Mouse (Mus musculus) spleen, postnatal 4 days (tissue): ENCODE data around the gene Zfp839.

Source experiments
- DNase-seq, 2 experiments: peaks; one replicate each; pipeline ENCODE4 v3.0.0; 2022; ENCODE audit warnings: low spot score in 2 of 2

Gene Zfp839

DNA sequence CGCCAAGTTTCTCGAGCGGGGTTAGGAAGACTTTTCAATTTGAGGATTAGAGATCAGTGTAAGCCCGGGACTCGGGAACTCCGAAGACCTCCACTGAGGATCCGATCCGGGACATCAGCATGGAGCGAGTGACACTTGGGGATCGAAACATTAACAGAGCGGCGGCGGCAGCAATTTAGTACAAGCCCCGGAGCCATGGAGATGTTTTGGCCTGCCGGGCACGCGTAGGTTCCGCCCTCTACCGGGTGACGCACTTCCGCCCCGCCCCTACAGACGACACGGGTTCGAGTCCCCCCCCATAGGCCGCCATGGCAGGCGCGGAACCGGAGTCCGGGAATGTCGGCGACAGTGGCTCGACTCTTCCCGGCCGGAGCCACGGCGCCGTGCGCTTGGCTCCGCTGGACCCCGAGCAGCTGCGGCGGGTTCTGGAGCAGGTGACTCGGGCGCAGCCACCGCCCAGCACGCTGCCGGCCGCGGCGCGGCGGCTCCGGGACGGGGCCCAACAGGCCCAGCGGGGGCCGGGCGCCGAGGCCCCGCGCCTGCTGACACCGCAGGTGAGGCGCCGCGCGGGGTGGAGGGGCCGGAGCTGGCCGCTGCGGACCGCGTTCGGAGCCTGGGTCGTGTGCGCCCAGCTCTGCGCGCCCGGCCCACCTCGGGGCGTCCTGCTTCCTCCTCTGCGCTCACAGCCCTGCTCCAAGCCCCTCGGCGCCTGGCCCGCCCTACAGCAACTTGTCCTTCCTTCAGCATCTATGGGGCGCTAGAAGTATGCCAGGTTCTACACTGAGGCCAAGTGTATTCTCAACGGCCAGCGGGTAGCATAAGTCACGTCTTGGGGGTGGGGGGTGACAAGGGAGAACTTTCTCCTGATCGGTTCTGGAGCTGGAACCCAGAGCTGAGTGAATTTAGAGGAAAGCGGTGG is at the start of gene Zfp839:
Gene Zfp839 (plus strand): TSS at position 244 of the 919 bp plus-strand sequence.
- DNase-seq: peak; percentile 78 to 91

DNA sequence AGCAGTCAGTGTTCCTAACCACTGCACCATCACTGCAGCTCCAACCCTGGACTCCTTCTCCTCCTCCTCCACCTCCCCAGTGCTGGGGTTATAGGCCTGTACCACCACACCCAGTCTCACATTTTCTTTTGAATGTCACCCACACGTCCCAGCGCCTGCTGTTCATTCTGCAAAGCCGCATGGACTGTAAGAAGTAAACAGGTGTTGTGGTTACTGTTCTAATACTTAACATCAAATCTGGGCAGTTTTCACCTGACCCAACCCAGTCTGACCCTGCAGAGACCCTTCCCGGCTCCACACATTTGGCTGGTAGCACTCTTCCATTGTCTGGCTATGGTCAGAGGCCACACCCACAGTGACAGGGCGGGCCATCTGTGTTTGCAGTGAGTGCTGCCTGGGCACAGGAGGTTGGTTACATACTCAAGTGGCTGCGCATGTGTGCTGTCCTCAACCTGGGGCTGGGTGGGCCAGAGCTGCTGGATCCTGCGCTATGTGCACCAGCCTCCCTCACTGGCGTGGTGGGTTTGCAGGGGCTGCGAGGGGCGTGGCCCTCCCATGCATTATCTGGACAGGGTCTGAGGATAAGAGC is 48.1 kb upstream of the Zfp839 start:
- DNase-seq: no peak

DNA sequence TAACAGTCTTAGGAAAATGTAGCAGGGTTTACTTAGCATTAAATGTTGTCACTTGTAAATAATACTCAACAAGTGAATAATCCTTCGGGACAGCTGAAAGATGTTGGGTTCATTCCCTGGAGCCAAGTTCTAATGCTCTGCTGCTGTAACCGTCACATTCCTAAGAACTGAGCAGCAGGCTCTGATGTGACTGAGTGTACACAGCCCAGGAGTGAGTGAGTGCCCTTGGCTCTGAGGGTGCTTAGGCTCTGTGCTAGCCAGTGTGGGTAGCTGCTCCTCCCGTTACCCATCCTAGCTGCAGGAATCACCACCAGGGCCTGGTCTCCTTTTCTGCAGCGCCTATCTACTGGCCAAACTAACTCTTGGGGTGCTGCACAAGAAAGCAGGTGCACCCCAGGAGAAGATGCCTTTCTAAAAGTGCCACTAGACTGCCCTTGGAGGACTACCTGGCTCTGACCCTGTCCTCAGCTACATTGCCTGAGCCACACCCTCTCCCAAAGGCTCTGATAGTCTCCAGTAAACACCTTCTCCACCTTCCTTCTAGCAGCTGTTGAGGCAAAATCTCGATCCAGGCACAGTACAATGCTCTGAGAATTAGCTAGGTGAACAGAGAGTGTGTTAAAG is 47.3 kb upstream of the Zfp839 start:
- DNase-seq: no peak

DNA sequence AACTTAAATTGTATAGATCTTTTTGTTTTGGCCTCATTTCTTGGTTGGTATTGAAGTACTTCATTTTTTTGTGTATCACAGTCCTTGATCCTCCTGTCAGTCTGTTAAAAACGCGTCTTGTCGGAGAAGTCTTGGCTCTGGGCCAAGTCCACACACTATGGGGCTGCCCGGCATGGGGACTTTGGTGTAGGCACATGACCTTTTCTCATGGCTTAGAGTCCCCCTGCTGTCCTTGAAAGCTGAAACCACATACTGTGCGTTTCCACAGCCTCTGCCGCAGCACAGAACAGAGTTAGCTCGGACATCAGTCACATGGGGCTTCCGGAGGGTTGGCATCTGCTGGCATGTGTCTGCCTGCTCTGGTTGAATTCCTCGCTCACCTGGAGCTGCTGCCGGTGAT is 45.8 kb upstream of the Zfp839 start:
- no peak for DNase-seq

DNA sequence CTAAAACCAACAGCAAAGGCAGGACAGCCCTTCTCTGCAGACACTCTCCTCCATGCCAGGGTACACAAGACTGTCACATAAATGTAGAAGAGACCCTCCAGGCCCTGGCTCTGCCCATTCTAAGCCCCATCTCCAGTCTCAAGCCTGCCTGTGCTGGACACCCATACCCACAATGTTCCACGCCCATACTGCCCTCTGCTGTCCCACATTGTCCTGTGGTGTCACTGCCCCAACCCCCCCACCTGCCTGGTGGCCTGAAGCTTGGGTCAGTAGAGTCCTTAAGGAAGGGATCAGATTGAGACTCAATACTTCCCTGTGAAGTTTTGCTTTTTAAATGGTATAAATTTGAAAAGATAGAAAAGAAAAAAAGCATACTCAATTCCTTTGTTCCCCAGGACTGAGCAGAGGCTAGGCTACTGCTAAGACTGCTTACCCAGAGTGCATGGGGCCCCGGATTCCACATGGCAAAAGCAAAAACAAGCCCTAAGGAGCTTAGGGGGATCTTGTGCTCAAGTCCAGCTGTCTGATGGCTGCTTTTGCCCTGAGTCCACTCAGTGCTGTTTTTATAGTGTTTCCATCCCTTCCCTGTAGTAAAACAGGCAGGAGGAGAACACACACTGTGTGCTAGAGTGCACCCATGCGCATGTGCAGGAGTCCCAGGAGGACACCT is 43.6 kb upstream of the Zfp839 start:
- no peak for DNase-seq

DNA sequence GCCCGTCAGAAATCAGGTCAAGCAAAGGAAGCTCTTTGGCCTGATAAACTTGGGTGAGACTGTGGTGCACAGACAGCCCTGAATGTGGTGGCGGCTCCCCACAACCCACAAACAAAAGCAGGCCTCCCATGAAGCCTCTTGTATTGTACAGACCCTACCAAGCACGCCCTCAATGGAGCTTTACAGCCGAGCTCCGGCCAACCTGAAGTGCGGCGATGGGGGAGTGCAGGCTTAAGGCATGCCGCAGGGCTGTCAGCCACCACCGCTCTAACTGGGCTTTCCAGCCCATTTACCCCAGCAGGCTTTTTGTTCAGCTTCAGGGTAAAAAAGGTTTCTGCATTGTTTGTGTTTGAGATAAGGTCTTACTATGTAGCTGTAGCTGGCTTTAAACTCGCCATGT is 41.6 kb upstream of the Zfp839 start:
- DNase-seq: no peak

DNA sequence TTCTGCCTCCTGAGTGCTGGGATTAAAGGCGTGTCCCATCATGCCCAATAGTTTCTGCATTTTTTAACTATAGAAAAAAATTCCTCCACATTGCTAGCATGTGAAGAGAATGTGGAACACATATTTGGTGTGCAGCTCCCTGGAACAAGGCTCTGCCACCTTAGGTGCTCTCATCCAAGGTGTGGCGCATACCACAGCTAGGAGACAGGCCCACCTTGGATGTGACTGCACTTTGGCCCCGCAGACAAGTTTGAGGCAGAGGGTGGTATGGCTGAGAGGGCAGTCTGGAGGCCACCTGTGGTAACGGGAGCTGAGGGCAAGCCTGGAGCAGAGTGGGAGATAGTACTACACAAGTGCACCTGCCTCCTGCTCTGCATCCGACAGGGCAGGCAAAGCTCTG is 41.2 kb upstream of the Zfp839 start:
- DNase-seq: no peak

DNA sequence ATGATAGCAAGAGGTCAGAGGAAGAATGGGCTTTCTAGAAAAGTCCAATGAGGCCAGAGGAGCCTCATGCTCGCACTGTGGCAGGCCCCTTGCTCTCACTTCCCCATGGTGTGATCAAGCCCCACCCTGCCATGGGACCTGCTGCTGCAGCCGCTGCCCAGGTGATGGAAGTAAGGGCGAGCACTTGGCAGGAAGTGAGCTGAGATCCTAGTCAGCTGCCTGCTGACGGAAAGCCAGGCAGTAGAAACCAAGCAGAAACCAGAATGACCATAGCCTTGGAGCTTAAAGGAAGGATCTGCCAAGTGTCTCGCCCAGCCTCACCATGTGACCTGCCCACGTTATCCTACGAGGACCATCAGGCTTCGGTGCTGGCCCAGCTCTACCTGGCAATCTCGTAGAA is 36.9 kb upstream of the Zfp839 start:
- no peak for DNase-seq

DNA sequence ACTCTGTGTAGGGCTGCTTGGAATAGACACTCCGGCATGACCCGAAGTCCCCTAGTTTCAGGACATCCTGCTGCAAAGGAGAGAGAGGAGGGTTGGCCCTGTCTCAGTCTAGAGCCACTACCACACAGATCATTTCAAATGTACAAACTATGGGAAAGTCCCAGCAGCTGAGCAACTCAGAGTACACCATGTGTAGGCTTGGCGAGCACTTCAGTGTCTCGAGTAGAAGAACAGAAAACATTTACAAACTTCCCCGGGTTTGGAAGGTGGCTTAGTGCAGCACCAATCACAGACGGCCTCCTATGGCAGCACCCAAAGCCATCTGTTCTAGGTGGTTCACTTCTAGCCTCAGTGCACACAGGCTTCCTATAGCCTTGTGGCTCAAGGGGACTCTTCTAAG is 36.4 kb upstream of the Zfp839 start:
- DNase-seq: no peak

DNA sequence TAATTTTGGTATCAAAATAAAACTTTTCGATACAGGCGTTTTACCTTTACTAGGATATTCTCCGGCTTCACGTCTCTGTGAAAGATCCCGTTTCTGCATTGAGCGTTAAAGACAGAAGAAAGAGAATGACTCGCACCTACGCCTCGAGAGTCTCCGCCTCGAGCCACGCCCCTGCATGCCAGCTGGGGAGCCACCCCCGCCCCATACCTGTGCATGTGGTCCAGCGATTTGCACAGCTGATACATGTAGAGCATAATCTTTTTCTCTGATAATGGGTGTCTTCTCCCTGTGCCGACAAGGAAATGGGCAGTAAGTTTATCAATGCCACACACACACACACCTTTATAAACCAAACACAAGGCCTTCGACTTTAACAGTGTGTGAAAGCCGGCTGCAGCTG is 35.1 kb upstream of the Zfp839 start:
- no peak for DNase-seq

DNA sequence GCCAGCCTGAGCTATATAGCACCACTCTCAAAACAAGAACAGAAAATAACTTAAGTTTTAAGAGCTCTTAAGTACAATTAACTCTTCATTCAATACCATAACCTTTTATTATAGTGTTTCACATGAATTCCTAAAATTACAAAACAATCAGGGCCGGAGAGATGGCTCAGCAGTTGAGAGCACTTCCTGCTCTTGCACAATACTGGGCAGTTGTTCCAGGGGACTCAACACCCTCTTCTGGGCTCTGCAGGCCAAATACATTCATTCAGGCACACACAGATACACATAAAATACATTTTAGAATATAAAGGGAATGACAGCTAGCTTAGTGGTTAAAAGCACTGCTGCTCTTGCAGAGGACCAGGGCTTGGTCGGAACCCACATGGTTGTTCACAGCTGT is 33.2 kb upstream of the Zfp839 start:
- no peak for DNase-seq

DNA sequence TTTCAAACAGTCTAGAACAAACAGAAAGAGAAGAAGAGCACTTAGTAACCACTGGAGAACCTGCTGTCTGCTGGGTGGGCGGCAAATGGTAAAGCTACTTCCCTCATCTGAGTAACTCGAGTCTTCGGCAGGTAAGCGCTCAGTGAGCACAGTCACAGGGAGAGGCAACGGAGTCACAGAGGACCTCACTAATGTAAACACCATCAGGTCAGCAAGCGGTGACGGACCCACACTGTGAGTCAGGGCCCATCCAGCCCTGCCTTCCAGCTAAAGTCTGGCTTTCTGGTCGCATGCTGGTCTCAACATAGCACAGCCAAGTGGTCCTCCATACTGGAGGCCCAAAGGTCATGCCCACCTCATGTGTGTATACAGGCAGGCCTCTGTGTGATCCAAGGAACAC is 30.7 kb upstream of the Zfp839 start:
- DNase-seq: no peak

DNA sequence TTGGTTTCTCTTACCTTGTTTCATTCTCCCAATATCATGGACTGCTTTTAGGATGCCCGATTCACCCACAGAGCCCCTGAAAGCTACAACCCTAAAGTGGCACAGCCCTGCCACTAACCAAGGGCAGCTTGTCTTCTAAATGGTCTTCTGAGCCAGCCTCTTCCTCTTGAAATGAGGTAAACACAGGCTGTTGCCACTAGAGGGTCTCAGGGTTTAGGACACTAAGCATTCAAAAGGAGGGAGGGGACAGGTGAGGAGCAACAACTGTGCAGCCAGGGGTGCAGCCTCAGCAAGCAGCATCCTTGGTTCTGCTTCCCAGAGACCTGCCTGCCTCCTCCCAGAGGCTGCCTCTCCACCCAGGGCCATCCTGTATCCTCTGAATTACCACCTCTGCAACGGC is 28.3 kb upstream of the Zfp839 start:
- DNase-seq: no peak

DNA sequence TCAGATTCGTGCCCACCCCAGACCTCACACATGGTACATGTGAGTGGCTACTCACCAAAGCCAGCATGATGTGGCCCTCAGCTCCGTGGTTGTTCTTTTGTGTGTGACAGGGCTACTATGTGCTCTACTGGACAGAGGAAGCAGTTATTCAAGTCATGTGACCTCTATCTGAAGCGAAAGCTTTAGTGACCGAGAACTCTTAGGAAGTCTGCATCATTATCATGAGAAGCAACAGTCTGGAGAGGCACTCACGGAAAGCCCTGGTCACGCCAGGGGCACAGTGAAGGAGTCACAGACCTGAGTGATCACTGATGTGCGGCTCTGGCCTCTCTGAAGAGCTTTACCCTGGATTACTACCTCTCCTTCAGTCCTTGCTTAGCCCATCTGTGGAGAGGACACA is 27.7 kb upstream of the Zfp839 start:
- DNase-seq: no peak

DNA sequence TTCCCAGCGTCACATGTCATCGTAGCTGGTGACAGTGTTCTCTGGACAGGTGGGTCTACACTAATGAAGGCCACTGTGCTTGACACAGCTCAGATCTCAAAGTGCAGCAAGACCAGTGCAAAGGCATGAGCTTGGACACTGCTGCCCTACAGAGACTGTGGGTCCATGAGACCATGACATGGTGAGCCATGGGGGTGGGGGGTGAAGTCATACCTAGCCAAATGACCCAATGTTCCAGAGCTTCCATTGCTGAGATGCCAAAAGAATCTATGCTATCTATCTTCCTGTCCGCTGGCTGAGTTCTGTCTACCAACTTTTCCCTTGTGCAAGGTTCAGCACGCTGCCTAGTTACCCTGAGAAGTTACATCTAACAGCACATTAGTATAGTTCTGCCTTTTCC is 21.1 kb upstream of the Zfp839 start:
- DNase-seq: no peak

DNA sequence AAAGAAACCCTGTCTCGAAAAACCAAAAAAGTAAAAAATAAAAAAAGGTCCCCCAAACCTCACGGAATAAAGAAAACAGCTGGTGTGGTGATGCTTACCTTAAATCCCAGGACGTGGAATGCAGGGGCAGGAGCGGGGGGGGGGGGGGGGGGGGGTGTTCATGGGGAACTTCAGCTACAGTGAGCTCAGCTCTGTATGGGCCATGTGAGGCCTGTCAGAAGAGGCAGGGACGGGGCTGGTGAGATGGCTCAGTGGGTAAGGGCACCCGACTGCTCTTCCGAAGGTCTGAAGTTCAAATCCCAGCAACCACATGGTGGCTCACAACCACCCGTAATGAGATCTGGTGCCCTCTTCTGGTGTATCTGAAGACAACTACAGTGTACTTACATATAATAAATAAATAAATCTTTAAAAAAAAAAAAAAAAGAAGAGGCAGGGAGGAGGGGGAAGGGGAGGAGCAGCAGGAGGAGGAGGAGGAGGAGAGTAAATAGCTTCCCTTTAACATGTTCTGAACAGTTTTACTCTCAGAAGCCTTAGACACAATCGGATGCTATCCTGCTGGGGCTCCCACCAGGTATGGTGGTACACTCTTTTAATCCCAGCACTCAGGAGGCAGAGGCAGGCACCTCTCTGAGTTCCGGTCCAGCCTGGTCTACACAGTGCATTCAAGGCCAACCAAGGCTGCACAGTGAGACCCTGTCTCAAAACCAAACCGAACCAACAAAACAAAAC is 19.6 kb upstream of the Zfp839 start:
- no peak for DNase-seq

DNA sequence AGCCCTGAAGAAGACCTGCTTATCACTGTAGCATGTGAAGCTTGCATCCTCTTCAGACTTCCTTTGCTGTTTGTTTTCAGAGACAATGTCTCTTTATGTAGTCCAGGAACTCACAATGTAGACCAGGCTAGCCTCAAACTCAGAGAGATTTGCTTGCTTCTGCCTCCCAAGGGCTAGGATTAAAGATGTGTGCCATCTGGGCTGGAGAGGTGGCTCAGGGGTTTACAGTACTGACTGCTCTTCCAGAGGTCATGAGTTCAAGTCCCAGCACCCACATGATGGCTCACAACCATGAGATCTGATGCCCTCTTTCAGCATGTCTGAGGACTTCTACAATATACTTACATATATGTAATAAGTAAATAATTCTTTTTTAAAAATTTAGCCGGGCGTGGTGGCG is 14.9 kb upstream of the Zfp839 start:
- DNase-seq: no peak

DNA sequence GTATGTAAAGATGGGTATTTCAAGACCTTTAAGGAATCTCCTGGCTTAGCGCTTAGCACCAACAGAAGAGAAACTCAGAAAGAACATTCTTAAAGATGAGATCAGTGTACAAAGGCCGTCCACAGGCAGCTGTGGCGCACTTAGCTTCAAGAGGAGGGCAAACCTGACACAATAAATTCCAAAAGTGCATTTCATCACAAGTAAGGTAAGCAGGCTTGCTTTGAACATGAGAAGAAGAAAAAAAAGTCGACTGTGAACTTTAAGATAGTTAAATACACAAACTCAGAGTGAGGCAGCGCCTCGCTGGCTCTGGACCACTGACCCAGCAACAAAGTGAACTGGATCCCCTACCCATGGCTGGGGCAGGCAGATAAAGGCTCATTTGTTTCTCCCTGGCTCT is 13.3 kb upstream of the Zfp839 start:
- no peak for DNase-seq

DNA sequence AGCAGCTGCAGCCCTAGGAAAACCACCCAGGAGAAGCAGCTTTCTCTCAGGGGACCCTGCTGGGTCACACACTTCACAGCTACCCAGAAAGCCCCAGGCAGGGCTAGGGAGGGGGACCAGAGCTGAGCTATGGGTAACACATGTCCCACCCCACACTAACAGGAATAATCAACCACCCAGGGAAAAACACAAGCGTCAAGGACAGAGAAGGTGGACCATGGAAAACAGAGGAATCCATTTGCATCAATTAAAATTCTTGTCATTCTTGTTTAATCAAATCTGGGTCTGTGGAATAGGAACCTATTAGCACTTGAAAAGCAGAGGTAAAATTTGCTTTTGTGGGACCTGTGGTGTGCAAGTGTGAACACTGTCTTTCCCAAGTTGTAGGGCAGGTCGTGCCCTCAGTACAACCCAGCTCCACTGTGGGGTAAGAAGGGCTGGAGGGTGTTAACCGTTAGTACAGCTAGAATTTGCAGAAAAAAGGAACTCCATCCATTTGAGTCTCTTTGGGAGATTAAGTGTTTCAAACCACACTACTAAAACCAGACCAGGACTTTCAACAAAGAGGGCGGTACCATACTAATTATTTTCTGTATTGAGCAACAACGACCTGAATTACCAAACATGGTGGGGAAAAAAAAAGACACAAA is 12.7 kb upstream of the Zfp839 start:
- no peak for DNase-seq

DNA sequence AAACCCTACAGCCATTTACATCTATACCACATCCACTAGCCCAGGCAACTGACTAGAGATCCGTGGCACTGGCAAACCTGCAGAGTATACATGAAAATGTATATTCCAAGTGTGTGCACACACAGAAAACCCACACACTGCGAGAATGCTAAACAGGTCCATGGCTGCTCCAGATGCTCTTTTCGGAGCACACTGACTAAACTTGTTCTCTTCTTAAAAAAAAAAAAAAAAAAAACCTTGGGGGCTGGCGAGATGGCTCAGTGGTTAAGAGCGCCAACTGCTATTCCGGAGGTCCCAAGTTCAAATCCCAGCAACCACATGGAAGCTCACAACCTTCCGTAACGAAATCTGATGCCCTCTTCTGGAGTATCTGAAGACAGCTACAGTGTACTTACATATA is 12.2 kb upstream of the Zfp839 start:
- DNase-seq: no peak
